Mouse (Mus musculus): ENCODE data around the gene Gabrg3. TPM values are rescaled to one million over a fixed set of nuclear protein-coding genes. Genes with fewer than 3 reads are reported as not detected.
"Not testable (repeated sequence)": the region's sequence is repeated elsewhere in the genome, so short reads cannot be mapped to it uniquely, and the experiment has no call there.

Gene Gabrg3
- total RNA-seq, 2 experiments from 2014 or later: 15.5 to 16.5 TPM

GRCm38 (mm10) chr7:57307337-57307736 is 79.7 kb downstream of the Gabrg3 start:
- DNase-seq: no peak

GRCm38 (mm10) chr7:57296639-57297038 is 90.3 kb downstream of the Gabrg3 start:
- DNase-seq: no peak

- DNase-seq: no peak
These were observed 92.9 kb downstream of the Gabrg3 start for GRCm38 (mm10) chr7:57294127-57294526.

GRCm38 (mm10) chr7:57293564-57293963 is 93.4 kb downstream of the Gabrg3 start:
- no peak for DNase-seq

- DNase-seq: no peak
These were observed 103.8 kb downstream of the Gabrg3 start for GRCm38 (mm10) chr7:57283186-57283585.

GRCm38 (mm10) chr7:57278841-57279240 is 108.1 kb downstream of the Gabrg3 start:
- DNase-seq: no peak

- no peak for DNase-seq
These were observed 126.8 kb downstream of the Gabrg3 start for GRCm38 (mm10) chr7:57260201-57260600.

- DNase-seq: no peak
These were observed 128.0 kb downstream of the Gabrg3 start for GRCm38 (mm10) chr7:57258893-57259574.

GRCm38 (mm10) chr7:57243981-57244380 is 143.0 kb downstream of the Gabrg3 start:
- peak; percentile 11 to 19 for DNase-seq

- DNase-seq: no peak
These were observed 172.9 kb downstream of the Gabrg3 start for GRCm38 (mm10) chr7:57214119-57214518.

- no peak for DNase-seq
These were observed 201.0 kb downstream of the Gabrg3 start for GRCm38 (mm10) chr7:57186015-57186414.

GRCm38 (mm10) chr7:57175891-57176545 is 211.0 kb downstream of the Gabrg3 start:
- DNase-seq: not testable (repeated sequence)

GRCm38 (mm10) chr7:57166931-57167330 is 220.1 kb downstream of the Gabrg3 start:
- no peak for DNase-seq

GRCm38 (mm10) chr7:57158211-57158610 is 228.8 kb downstream of the Gabrg3 start:
- DNase-seq: no peak

GRCm38 (mm10) chr7:57153743-57154142 is 233.2 kb downstream of the Gabrg3 start:
- no peak for DNase-seq

GRCm38 (mm10) chr7:57150768-57151167 is 236.2 kb downstream of the Gabrg3 start:
- DNase-seq: no peak

GRCm38 (mm10) chr7:57138072-57138704 is 248.8 kb downstream of the Gabrg3 start:
- DNase-seq: no peak

GRCm38 (mm10) chr7:57133009-57133408 is 254.0 kb downstream of the Gabrg3 start:
- DNase-seq: no peak

- DNase-seq: no peak
These were observed 254.5 kb downstream of the Gabrg3 start for GRCm38 (mm10) chr7:57132471-57132870.

GRCm38 (mm10) chr7:57100065-57100464 is 286.9 kb downstream of the Gabrg3 start:
- no peak for DNase-seq

- DNase-seq: no peak
These were observed 304.9 kb downstream of the Gabrg3 start for GRCm38 (mm10) chr7:57082071-57082470.

- DNase-seq: peak in 1 of 2 experiments; percentile 23
These were observed 315.4 kb downstream of the Gabrg3 start for GRCm38 (mm10) chr7:57071435-57072160.

GRCm38 (mm10) chr7:57065398-57065797 is 321.6 kb downstream of the Gabrg3 start:
- DNase-seq: no peak
